Mouse (Mus musculus) bone marrow, adult 2 months (tissue): ENCODE data around the gene Nav3.

Experiments
- CTCF ChIP-seq: fragments of 200-500 bp; IDR thresholded peaks from 2 replicates; pipeline ENCODE4 v1.5.1; 2011; ENCODE audit warnings: low read length, control low read depth; ENCODE audit not compliant: control insufficient read depth, insufficient read depth
- POLR2A ChIP-seq: fragments of 200-500 bp; IDR thresholded peaks from 2 replicates; pipeline ENCODE4 v1.6.1; 2011; ENCODE audit warnings: low read depth, mild to moderate bottlenecking, control low read depth, low read length, borderline replicate concordance; ENCODE audit not compliant: control insufficient read depth

DNA sequence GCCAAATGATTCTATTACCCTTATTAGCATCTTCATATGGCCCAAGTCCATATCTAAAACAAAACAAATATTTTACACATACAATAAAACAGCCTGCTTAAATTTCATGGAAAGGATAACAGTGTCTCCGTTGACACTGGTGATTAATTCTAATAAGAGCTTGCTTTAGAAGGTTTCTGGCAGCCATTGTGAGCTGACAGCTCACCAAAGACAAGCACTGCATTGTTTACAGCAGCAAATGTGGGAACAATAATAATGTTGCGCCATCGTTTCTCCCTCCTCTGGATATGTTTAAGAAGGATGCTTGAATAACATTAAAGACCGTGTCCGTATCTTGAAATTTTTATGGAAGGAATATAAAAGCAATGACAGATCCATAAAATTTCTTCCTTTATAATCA is 280.1 kb downstream of the Nav3 start:
- TF ChIP-seq POLR2A (no peak), CTCF (no peak)
